Mouse (Mus musculus): ENCODE data around the gene Mrpl4. TPM values are rescaled to one million over a fixed set of nuclear protein-coding genes. Genes with fewer than 3 reads are reported as not detected.
A peak's percentile ranks its signal among the peaks of the same experiment; 100 is the strongest.

The Mrpl4 gene
- total and polyA plus RNA-seq, 3 experiments: 42.1 to 103 (median 94.8) TPM

GRCm38 (mm10) chr9:20961557-20961956, 41.0 kb upstream of the Mrpl4 start:
- dilution Hi-C loops (cut with MboI; ENCODE audit: extremely low pct_ligation_motif_present, extremely low pct_unique_long_range_greater_than_20kb, low sequenced_read_pairs): no loop called here

GRCm38 (mm10) chr9:20965606-20966005, 36.9 kb upstream of the Mrpl4 start:
- Histone ChIP-seq H3K4me2 (ENCODE audit: insufficient read depth, low read depth, poor library complexity, severe bottlenecking) (no peak overlapping the region), H3K27ac (ENCODE audit: insufficient read depth, low read depth) (no peak overlapping the region), H3K27me3 (replicated peaks) (no peaks in the 10 kb centered on the region), H3K4me1 (ENCODE audit: control insufficient read depth in 1 of 2, insufficient read depth in 2 of 2) (peaks cover 0 to 6% of the 10 kb centered on the region in 2 experiments; a peak in 2 of 4 replicates), H3K9me3 (replicated peaks; ENCODE audit: low read length) (no peaks in the 10 kb centered on the region), H3K4me3 (replicated peaks in 1 of 3; ENCODE audit: low read depth in 2 of 3, low read length in 2 of 3, poor library complexity in 1 of 3) (no peak overlapping the region), H3K79me2 (replicated peaks; ENCODE audit: control insufficient read depth, extremely low read depth, insufficient read depth, poor library complexity, severe bottlenecking) (no peaks in the 10 kb centered on the region), H3K9ac (ENCODE audit: insufficient read depth, low read depth) (no peak overlapping the region), H3K36me3 (replicated peaks in 1 of 2; ENCODE audit: control insufficient read depth in 1 of 2, insufficient read depth in 1 of 2, low read length in 1 of 2) (peaks cover 7 to 30% of the 10 kb centered on the region in 2 experiments)
- DNase-seq (ENCODE audit: extremely low read depth): no peak
- in situ Hi-C loops (cut with MboI; ENCODE audit: low pct_ligation_motif_present, low pct_unique_long_range_greater_than_20kb, low sequenced_read_pairs) (no loop called here), dilution Hi-C loops (cut with MboI; ENCODE audit: extremely low pct_ligation_motif_present, extremely low pct_unique_long_range_greater_than_20kb, low sequenced_read_pairs) (no loop called here)
- no peak for TF ChIP-seq CTCF (conservative IDR thresholded peaks at IDR 0.05 in 1 of 2, IDR thresholded peaks at IDR 0.05 in 1 of 2; ENCODE audit: low read depth in 2 of 2, low read length in 2 of 2)
- no peak for TF ChIP-seq GABPA (IDR thresholded peaks at IDR 0.05; ENCODE audit: insufficient replicate concordance, low read depth, low read length)
- no peak for TF ChIP-seq POLR2A (IDR thresholded peaks at IDR 0.05; ENCODE audit: low read depth, low read length)
- no peak for TF ChIP-seq MXI1 (IDR thresholded peaks at IDR 0.05; ENCODE audit: low read depth, low read length)
- no peak for TF ChIP-seq IRF4 (IDR thresholded peaks at IDR 0.05; ENCODE audit: low read depth, low read length)
- TF ChIP-seq USF2 (conservative IDR thresholded peaks at IDR 0.05; ENCODE audit: low read depth, low read length): no peak
- no peak for TF ChIP-seq ETS1 (conservative IDR thresholded peaks at IDR 0.05; ENCODE audit: low read depth, low read length)
- TF ChIP-seq MYC (IDR thresholded peaks at IDR 0.05; ENCODE audit: low read depth, low read length): no peak

More at GRCm38 (mm10) chr9:20961557-20961956, 41.0 kb upstream of the Mrpl4 start:
- H3K4me1 ChIP-seq (ENCODE audit: control insufficient read depth in 1 of 2, insufficient read depth in 2 of 2): peaks cover 0 to 6% of the 10 kb centered on the region in 2 experiments; a peak in 3 of 4 replicates
- no peak overlapping the region for H3K4me3 ChIP-seq (replicated peaks in 1 of 3; ENCODE audit: low read depth in 2 of 3, low read length in 2 of 3, poor library complexity in 1 of 3)
- H3K4me2 ChIP-seq (ENCODE audit: insufficient read depth, low read depth, poor library complexity, severe bottlenecking): no peak overlapping the region
- TF ChIP-seq ZNF384 (IDR thresholded peaks at IDR 0.05; ENCODE audit: low read depth, low read length) (no peak), MEF2A (IDR thresholded peaks at IDR 0.05; ENCODE audit: borderline replicate concordance, low read depth, low read length) (no peak), ELF1 (IDR thresholded peaks at IDR 0.05; ENCODE audit: low read depth, low read length) (0 out of 2 replicates have a peak, but pooled peaks have one; percentile 13), CHD2 (IDR thresholded peaks at IDR 0.05; ENCODE audit: low read length) (no peak), RCOR1 (conservative IDR thresholded peaks at IDR 0.05; ENCODE audit: low read depth, low read length) (no peak), JUND (conservative IDR thresholded peaks at IDR 0.05; ENCODE audit: low read depth, low read length) (no peak), POLR2AphosphoS2 (IDR thresholded peaks at IDR 0.05; ENCODE audit: low read depth, low read length) (no peak), EP300 (IDR thresholded peaks at IDR 0.05; ENCODE audit: low read length) (no peak), TCF12 (IDR thresholded peaks at IDR 0.05; ENCODE audit: low read depth, low read length) (no peak)
- no peak for DNase-seq (ENCODE audit: extremely low read depth)
- H3K79me2 ChIP-seq (replicated peaks; ENCODE audit: control insufficient read depth, extremely low read depth, insufficient read depth, poor library complexity, severe bottlenecking): no peaks in the 10 kb centered on the region
- H3K27me3 ChIP-seq (replicated peaks): no peaks in the 10 kb centered on the region
- H3K27ac ChIP-seq (ENCODE audit: insufficient read depth, low read depth): no peak overlapping the region
- peaks cover 0 to 7% of the 10 kb centered on the region in 2 experiments for H3K36me3 ChIP-seq (replicated peaks in 1 of 2; ENCODE audit: control insufficient read depth in 1 of 2, insufficient read depth in 1 of 2, low read length in 1 of 2)
- in situ Hi-C loops (cut with MboI; ENCODE audit: low pct_ligation_motif_present, low pct_unique_long_range_greater_than_20kb, low sequenced_read_pairs): no loop called here
- no peaks in the 10 kb centered on the region for H3K9me3 ChIP-seq (replicated peaks; ENCODE audit: low read length)
- no peak overlapping the region for H3K9ac ChIP-seq (ENCODE audit: insufficient read depth, low read depth)
